Mouse (Mus musculus) adrenal gland, adult (tissue): Measurements from ENCODE around the gene Crygn.

Source experiments
- DNase-seq, 2 experiments: peaks; one replicate each; pipeline ENCODE4 v3.0.0; 2022 to 2023; ENCODE audit warnings: low spot score in 1 of 2; ENCODE audit not compliant: inconsistent age in 2 of 2

Gene Crygn

GRCm38 (mm10) chr5:24757816-24758215, at the start of gene Crygn:
Crygn (minus strand) TSS chr5:24758008.
- DNase-seq = no peak

GRCm38 (mm10) chr5:24805222-24805621, 47.4 kb upstream of the Crygn start:
- peak in 1 of 2 experiments; percentile 18 for DNase-seq

- peak in 1 of 2 experiments; percentile 16 for DNase-seq
Observed at GRCm38 (mm10) chr5:24804661-24805060, 46.9 kb upstream of the Crygn start.

GRCm38 (mm10) chr5:24801841-24802624, 44.2 kb upstream of the Crygn start:
- DNase-seq = peak in 1 of 2 experiments; percentile 29

GRCm38 (mm10) chr5:24800416-24800815, 42.6 kb upstream of the Crygn start:
- DNase-seq = peak; percentile 27 to 73

GRCm38 (mm10) chr5:24798639-24799038, 40.8 kb upstream of the Crygn start:
- peak; percentile 55 to 77 for DNase-seq

GRCm38 (mm10) chr5:24797858-24798257, 40.0 kb upstream of the Crygn start:
- peak in 1 of 2 experiments; percentile 17 for DNase-seq

- DNase-seq = no peak
Observed at GRCm38 (mm10) chr5:24792961-24793360, 35.2 kb upstream of the Crygn start.

GRCm38 (mm10) chr5:24782957-24783356, 25.1 kb upstream of the Crygn start:
- DNase-seq = no peak

- peak in 1 of 2 experiments; percentile 15 for DNase-seq
Observed at GRCm38 (mm10) chr5:24781048-24781447, 23.2 kb upstream of the Crygn start.

- peak in 1 of 2 experiments; percentile 79 for DNase-seq
Observed at GRCm38 (mm10) chr5:24779881-24780512, 22.2 kb upstream of the Crygn start.

GRCm38 (mm10) chr5:24779321-24779720, 21.5 kb upstream of the Crygn start:
- DNase-seq = no peak

- DNase-seq = no peak
Observed at GRCm38 (mm10) chr5:24778843-24779140, 21.0 kb upstream of the Crygn start.

- DNase-seq = no peak
Observed at GRCm38 (mm10) chr5:24778082-24778842, 20.5 kb upstream of the Crygn start.

GRCm38 (mm10) chr5:24776681-24777080, 18.9 kb upstream of the Crygn start:
- peak in 1 of 2 experiments; percentile 11 for DNase-seq

GRCm38 (mm10) chr5:24774549-24774948, 16.7 kb upstream of the Crygn start:
- DNase-seq = peak in 1 of 2 experiments; percentile 12

GRCm38 (mm10) chr5:24756931-24757330, 877 bp downstream of the Crygn start:
- no peak for DNase-seq

- no peak for DNase-seq
Observed at GRCm38 (mm10) chr5:24752175-24752498, 5.7 kb downstream of the Crygn start.

GRCm38 (mm10) chr5:24751305-24752174, 6.3 kb downstream of the Crygn start:
- peak; percentile 67 to 87 for DNase-seq

GRCm38 (mm10) chr5:24750321-24751304, 7.2 kb downstream of the Crygn start:
- peak; percentile 88 to 95 for DNase-seq
